Mouse (Mus musculus) large intestine, adult 2 months (tissue): ENCODE measurements at regions not wholly inside any gene's neighbourhood (a gene's known extent, or its start where the extent isn't known, plus 50 kb on each side); places are given as distances from the start of the nearest gene placed in this dataset.
"Not testable (repeated sequence)": the region's sequence is repeated elsewhere in the genome, so short reads cannot be mapped to it uniquely, and the experiment has no call there.

Experiments
- DNase-seq: peaks from one replicate; pipeline ENCODE4 v3.0.0-alpha.2; 2012; ENCODE audit warnings: low read depth, low spot score
- WGBS: fragments of 180-500 bp; shearing (Covaris S2); methylation state at CpG from one replicate; pipeline ENCODE4 v1.1.7; 2018; 5-methylcytosine and 5-hydroxymethylcytosine counted together

- DNase-seq: no peak
- 96% methylated on average over 6 of the region's 6 CpGs for WGBS
Measured at GRCm38 (mm10) chr9:41914611-41915010, 209.5 kb downstream of the Sorl1 start.

- no peak for DNase-seq
- 81% methylated on average over 3 of the region's 3 CpGs for WGBS
Measured at GRCm38 (mm10) chr9:41913911-41914310, 210.2 kb downstream of the Sorl1 start.

DNA sequence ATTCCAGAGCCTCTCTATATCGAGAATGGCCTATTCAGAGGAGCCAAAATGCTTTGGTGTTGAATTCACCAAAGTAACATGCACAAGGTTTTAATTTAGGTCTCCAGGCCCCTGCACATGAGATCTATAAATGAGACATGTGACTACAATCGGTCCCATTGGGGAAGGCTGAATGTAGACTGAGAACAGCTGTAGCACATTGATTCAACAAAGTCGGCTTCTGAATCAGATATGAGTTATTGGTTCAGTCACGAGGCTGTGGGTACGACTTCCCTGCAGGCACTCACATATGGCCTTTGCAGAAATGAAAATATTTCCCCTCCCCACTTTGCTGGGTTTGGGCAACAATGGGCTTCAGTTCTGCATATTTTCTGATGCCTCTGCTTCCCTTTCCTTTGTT lies 211.6 kb downstream of the Sorl1 start:
- WGBS: 84% methylated on average over 5 of the region's 5 CpGs
- DNase-seq: no peak

DNA sequence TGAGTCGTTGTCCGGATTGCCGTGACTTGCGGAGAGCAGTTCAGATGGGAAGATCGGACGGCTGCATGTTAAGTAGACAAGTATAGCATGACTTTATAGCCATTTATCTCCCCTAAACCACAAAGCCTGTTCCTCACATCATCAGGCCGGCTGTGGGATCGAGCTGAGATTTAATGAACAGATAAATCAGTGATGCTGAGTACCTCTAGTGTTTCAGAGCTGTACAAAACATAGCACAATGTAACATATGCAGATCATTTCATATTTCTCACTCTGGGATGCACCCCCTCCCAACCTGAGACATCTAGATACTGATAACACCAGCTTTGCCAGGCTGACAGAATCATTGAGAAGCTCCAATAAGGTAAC lies 223.5 kb downstream of the Sorl1 start:
- no peak for DNase-seq
- 87% methylated on average over 8 of the region's 8 CpGs for WGBS

- no peak for DNase-seq
- WGBS: 75% methylated on average over 11 of the region's 11 CpGs
Measured at GRCm38 (mm10) chr9:41899766-41900605, 224.1 kb downstream of the Sorl1 start.

DNA sequence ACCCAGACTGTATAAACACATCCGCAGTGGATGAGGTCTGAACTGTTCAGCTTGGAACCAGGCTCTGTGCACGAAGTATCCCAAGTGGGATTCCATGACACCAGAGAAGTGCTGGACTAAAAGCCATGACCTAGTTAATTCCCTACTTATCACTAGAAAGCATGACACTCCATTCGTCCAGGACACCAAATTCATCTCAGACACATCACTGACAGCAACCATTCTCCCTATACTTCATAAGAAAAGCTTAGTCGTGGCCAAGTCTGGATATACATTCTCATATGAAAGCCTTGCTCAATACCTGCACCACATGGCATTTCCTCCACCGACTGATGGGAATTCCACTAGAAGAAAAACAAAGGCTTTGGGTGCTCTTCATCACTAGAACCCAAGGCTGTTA lies 229.0 kb downstream of the Sorl1 start:
- DNase-seq: no peak
- WGBS: 80% methylated on average over 5 of the region's 5 CpGs

GRCm38 (mm10) chr9:41892841-41893240 lies 231.3 kb downstream of the Sorl1 start:
- WGBS: 61% methylated on average over 3 of the region's 3 CpGs
- DNase-seq: no peak

GRCm38 (mm10) chr9:41891206-41891605 lies 232.9 kb downstream of the Sorl1 start:
- no peak for DNase-seq
- WGBS: 65% methylated on average over 7 of the region's 7 CpGs

GRCm38 (mm10) chr9:41890273-41891141 lies 233.6 kb downstream of the Sorl1 start:
- DNase-seq: no peak
- WGBS: 4% methylated on average over 42 of the region's 42 CpGs

- 44% methylated on average over 12 of the region's 12 CpGs for WGBS
- DNase-seq: no peak
Measured at GRCm38 (mm10) chr9:41889568-41890272, 234.4 kb downstream of the Sorl1 start.

- WGBS: 75% methylated on average over 3 of the region's 3 CpGs
- DNase-seq: no peak
Measured at GRCm38 (mm10) chr9:41888616-41889150, 235.4 kb downstream of the Sorl1 start.

- not testable (repeated sequence) for DNase-seq
- 59% methylated on average over 13 of the region's 13 CpGs for WGBS
Measured at GRCm38 (mm10) chr9:41886456-41886855, 237.6 kb downstream of the Sorl1 start.

GRCm38 (mm10) chr9:41880457-41880856 lies 243.6 kb downstream of the Sorl1 start:
- DNase-seq: no peak
- WGBS: 31% methylated on average over 3 of the region's 3 CpGs

DNA sequence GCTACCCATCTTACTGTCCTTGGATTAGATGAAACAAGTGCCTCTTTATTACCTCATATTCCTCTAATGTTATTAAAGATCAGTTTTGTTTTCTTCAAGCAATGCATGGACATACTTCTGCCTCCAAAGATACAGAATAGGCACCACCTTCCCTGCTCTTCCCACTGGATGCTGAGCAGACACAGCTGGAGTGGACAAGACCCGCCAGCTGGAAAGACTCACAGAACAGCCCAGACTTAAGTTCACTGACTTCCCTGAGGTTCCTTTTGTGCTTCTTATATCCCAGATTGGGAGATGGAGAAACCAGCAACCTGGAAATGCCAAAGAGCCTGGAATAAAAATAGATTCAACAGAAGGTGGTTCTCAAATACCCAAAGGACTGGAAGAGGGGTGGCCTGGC lies 245.0 kb downstream of the Sorl1 start:
- no peak for DNase-seq
- 89% methylated on average over 1 of the region's 1 CpGs for WGBS

DNA sequence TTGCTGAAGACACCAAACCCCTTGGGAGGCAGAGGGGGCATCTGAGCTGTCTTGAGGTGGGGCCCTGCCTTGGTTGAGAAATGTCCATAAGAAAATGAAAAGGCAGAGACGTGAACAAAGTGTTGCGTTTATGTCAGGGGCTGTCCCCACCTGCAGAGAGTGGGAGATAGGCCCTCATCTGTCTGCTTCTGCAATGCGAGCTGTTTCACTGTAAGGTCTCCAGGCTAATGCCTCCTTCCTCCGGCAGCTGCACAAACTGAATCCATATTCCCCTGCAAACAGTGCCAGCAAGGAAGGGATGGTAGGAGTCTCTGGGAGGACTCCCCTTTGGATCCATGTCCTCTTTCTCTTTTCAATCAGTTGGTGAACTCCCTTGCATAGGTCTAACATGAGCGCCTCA lies 263.0 kb downstream of the Sorl1 start:
- no peak for DNase-seq
- 70% methylated on average over 5 of the region's 5 CpGs for WGBS

DNA sequence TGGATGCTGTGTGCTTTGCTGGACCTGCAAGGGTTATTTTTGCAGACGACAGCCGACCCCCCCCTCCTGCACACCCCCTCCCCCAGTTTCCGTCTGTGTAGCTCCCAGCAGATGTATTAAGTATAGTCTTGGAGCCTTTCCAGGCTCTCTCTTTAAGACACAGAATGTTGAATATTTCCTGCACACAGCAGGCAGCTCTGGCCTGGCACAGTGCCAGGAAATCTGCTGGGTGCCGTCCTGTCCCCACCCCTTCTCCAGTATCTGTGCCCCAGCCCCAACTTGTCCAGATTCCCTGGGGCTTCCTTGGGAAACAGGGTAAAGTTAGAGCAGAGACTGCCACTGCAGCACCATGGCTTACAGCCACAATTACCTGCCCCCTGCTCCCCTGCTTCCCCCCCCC lies 263.4 kb downstream of the Sorl1 start:
- 0% methylated on average over 4 of the region's 4 CpGs for WGBS
- no peak for DNase-seq

GRCm38 (mm10) chr9:41859780-41860179 lies 264.3 kb downstream of the Sorl1 start:
- DNase-seq: no peak
- 66% methylated on average over 3 of the region's 3 CpGs for WGBS

GRCm38 (mm10) chr9:41852099-41852498 lies 272.0 kb downstream of the Sorl1 start:
- DNase-seq: no peak

GRCm38 (mm10) chr9:41849628-41850326 lies 274.3 kb downstream of the Sorl1 start:
- WGBS: 56% methylated on average over 4 of the region's 4 CpGs
- no peak for DNase-seq

More at GRCm38 (mm10) chr9:41852099-41852498, 272.0 kb downstream of the Sorl1 start:
- 9% methylated on average over 1 of the region's 1 CpGs for WGBS
